Mouse (Mus musculus) liver, postnatal 0 days (tissue): ENCODE results near the gene Atp4a.

Experiments
- CTCF ChIP-seq: sonication (generic); IDR thresholded peaks from 2 replicates; pipeline ENCODE4 v1.5.1; 2016; ENCODE audit warnings: antibody characterized with exemption, low read depth
- EP300 ChIP-seq: IDR thresholded peaks from 2 replicates; pipeline ENCODE4 v1.6.1; 2016; ENCODE audit warnings: antibody characterized with exemption, low read depth, mild to moderate bottlenecking

- TF ChIP-seq CTCF (no peak), EP300 (no peak)
Observed at GRCm38 (mm10) chr7:30717716-30718046, 5.7 kb downstream of the Atp4a start.
